Mouse (Mus musculus): ENCODE data around the gene Rbm25.
"Not testable (repeated sequence)": the region's sequence is repeated elsewhere in the genome, so short reads cannot be mapped to it uniquely, and the experiment has no call there.

Gene Rbm25

GRCm38 (mm10) chr12:83630936-83631335 is at the start of gene Rbm25:
TSS of gene Rbm25 (plus strand) at chr12:83631236.
- DNase-seq (ENCODE audit: low spot score in 2 of 2) = not testable (repeated sequence)

- no peak for DNase-seq (ENCODE audit: low spot score in 2 of 2)
These were observed 48.9 kb upstream of the Rbm25 start for GRCm38 (mm10) chr12:83582106-83582505.

GRCm38 (mm10) chr12:83582747-83583146 is 48.3 kb upstream of the Rbm25 start:
- no peak for DNase-seq (ENCODE audit: low spot score in 2 of 2)

- no peak for DNase-seq (ENCODE audit: low spot score in 2 of 2)
These were observed 44.4 kb upstream of the Rbm25 start for GRCm38 (mm10) chr12:83586628-83587027.

- no peak for DNase-seq (ENCODE audit: low spot score in 2 of 2)
These were observed 39.1 kb upstream of the Rbm25 start for GRCm38 (mm10) chr12:83591754-83592501.

GRCm38 (mm10) chr12:83594454-83595040 is 36.5 kb upstream of the Rbm25 start:
- DNase-seq (ENCODE audit: low spot score in 2 of 2) = no peak

GRCm38 (mm10) chr12:83596191-83596954 is 34.7 kb upstream of the Rbm25 start:
- no peak for DNase-seq (ENCODE audit: low spot score in 2 of 2)

GRCm38 (mm10) chr12:83597025-83597501 is 34.0 kb upstream of the Rbm25 start, which contains the start of gene Zfyve1:
TSS of gene Zfyve1 (minus strand) at chr12:83597222.
- DNase-seq (ENCODE audit: low spot score in 2 of 2) = peak; percentile 79 to 89

- DNase-seq (ENCODE audit: low spot score in 2 of 2) = no peak
These were observed 33.2 kb upstream of the Rbm25 start for GRCm38 (mm10) chr12:83597881-83598280.

- no peak for DNase-seq (ENCODE audit: low spot score in 2 of 2)
These were observed 28.8 kb upstream of the Rbm25 start for GRCm38 (mm10) chr12:83602285-83602684.

- not testable (repeated sequence) for DNase-seq (ENCODE audit: low spot score in 2 of 2)
These were observed 24.6 kb upstream of the Rbm25 start for GRCm38 (mm10) chr12:83606411-83606810.

GRCm38 (mm10) chr12:83617261-83617660 is 13.8 kb upstream of the Rbm25 start:
- no peak for DNase-seq (ENCODE audit: low spot score in 2 of 2)

GRCm38 (mm10) chr12:83618981-83619380 is 12.1 kb upstream of the Rbm25 start:
- DNase-seq (ENCODE audit: low spot score in 2 of 2) = no peak

GRCm38 (mm10) chr12:83620694-83621093 is 10.3 kb upstream of the Rbm25 start:
- DNase-seq (ENCODE audit: low spot score in 2 of 2) = not testable (repeated sequence)

GRCm38 (mm10) chr12:83622031-83622755 is 8.8 kb upstream of the Rbm25 start:
- no peak for DNase-seq (ENCODE audit: low spot score in 2 of 2)

GRCm38 (mm10) chr12:83624321-83624720 is 6.7 kb upstream of the Rbm25 start:
- DNase-seq (ENCODE audit: low spot score in 2 of 2) = no peak

GRCm38 (mm10) chr12:83631743-83632679 is 975 bp downstream of the Rbm25 start:
- DNase-seq (ENCODE audit: low spot score in 2 of 2) = peak; percentile 90 to 92

- peak; percentile 23 to 37 for DNase-seq (ENCODE audit: low spot score in 2 of 2)
These were observed 1.6 kb downstream of the Rbm25 start for GRCm38 (mm10) chr12:83632680-83633025.

GRCm38 (mm10) chr12:83633807-83634206 is 2.8 kb downstream of the Rbm25 start:
- no peak for DNase-seq (ENCODE audit: low spot score in 2 of 2)

- no peak for DNase-seq (ENCODE audit: low spot score in 2 of 2)
These were observed 10.2 kb downstream of the Rbm25 start for GRCm38 (mm10) chr12:83641233-83641632.

- no peak for DNase-seq (ENCODE audit: low spot score in 2 of 2)
These were observed 12.1 kb downstream of the Rbm25 start for GRCm38 (mm10) chr12:83643116-83643515.

All from frontal cortex, postnatal 25 days (tissue).